Mouse (Mus musculus) forebrain, postnatal 0 days (tissue): ENCODE measurements at regions not wholly inside any gene's neighbourhood (a gene's known extent, or its start where the extent isn't known, plus 50 kb on each side); places are given as distances from the start of the nearest gene placed in this dataset.
A peak's percentile ranks its signal among the peaks of the same experiment; 100 is the strongest.

Source experiments
- ATAC-seq: fragments of 200-750 bp; cut with Nextera tagmentation; 2 replicates; pipeline ENCODE4 v1.8.0; 2017; ENCODE audit warnings: mild to moderate bottlenecking, moderate library complexity
- DNase-seq: peaks from one replicate; pipeline ENCODE4 v3.0.0-alpha.2; 2015
- H3K27ac ChIP-seq: fragments of 300-500 bp; sonication (generic); 2 replicates; pipeline ENCODE4 v1.5.1; 2014; ENCODE audit warnings: low read depth, mild to moderate bottlenecking, antibody characterized with exemption, low read length, moderate library complexity, mixed read lengths
- H3K27me3 ChIP-seq: fragments of 300-500 bp; sonication (generic); 2 replicates; pipeline ENCODE4 v1.6.1; 2014; ENCODE audit warnings: mild to moderate bottlenecking, low read length, mixed read lengths; ENCODE audit not compliant: insufficient read depth
- H3K36me3 ChIP-seq: fragments of 300-500 bp; sonication (generic); 2 replicates; pipeline ENCODE4 v1.6.1; 2014; ENCODE audit warnings: mild to moderate bottlenecking, moderate library complexity; ENCODE audit not compliant: insufficient read depth
- H3K4me1 ChIP-seq: fragments of 300-500 bp; sonication (generic); 2 replicates; pipeline ENCODE4 v1.6.1; 2014; ENCODE audit warnings: antibody characterized with exemption; ENCODE audit not compliant: insufficient read depth
- H3K4me2 ChIP-seq: fragments of 300-500 bp; sonication (generic); 2 replicates; pipeline ENCODE4 v1.6.1; 2014; ENCODE audit warnings: low read depth, mild to moderate bottlenecking, moderate library complexity
- H3K4me3 ChIP-seq: fragments of 300-500 bp; sonication (generic); 2 replicates; pipeline ENCODE4 v1.5.1; 2014; ENCODE audit warnings: low read depth, low read length, mixed read lengths
- H3K9ac ChIP-seq: fragments of 300-500 bp; sonication (generic); 2 replicates; pipeline ENCODE4 v1.6.1; 2014; ENCODE audit warnings: mild to moderate bottlenecking
- H3K9me3 ChIP-seq: fragments of 300-500 bp; sonication (generic); 2 replicates; pipeline ENCODE4 v1.6.1; 2016; ENCODE audit warnings: low read length
- CTCF ChIP-seq: sonication (generic); IDR thresholded peaks from 2 replicates; pipeline ENCODE4 v1.5.1; 2016; ENCODE audit warnings: antibody characterized with exemption, control low read depth, low read depth
- WGBS: fragments of 180-500 bp; shearing (Covaris S2); extraction: QIAGEN DNeasy Blood & Tissue Kit; methylation state at CpG from one replicate; pipeline ENCODE4 v1.1.7; 2014; 5-methylcytosine and 5-hydroxymethylcytosine counted together

DNA sequence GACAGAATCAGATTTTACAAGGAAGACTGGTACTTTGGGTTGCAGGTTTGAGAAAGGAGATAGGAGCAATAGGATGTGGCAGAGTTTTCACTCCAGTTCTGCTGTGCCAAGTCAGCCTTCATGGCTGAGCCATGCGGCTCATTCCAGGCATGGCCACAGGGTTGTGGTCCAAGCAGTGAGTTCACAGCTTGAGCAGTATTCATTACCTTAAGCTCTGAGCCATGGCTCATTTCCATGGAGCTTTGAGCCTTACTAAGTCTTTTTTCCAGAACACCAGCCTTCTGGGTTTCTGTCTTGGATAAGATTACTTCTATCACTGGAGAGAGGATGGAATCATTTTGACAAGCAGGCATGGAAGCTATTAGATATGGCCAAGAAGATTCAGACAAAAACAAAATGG lies 98.2 kb upstream of the Tmtc4 start:
- Histone ChIP-seq H3K27ac (no peak overlapping the region), H3K4me2 (no peak overlapping the region), H3K4me1 (no peaks in the 10 kb centered on the region), H3K9me3 (no peaks in the 10 kb centered on the region), H3K27me3 (no peaks in the 10 kb centered on the region), H3K9ac (no peak overlapping the region), H3K4me3 (no peak overlapping the region), H3K36me3 (no peaks in the 10 kb centered on the region)
- ATAC-seq (no peak), DNase-seq (no peak)
- 91% methylated on average over 1 of the region's 1 CpGs for WGBS
- TF ChIP-seq CTCF, result no peak

GRCm38 (mm10) chr14:123081016-123081714 lies 97.3 kb upstream of the Tmtc4 start:
- Histone ChIP-seq H3K27me3 (no peaks in the 10 kb centered on the region), H3K27ac (no peak overlapping the region), H3K9me3 (no peaks in the 10 kb centered on the region), H3K4me2 (no peak overlapping the region), H3K36me3 (no peaks in the 10 kb centered on the region), H3K4me3 (no peak overlapping the region), H3K9ac (no peak overlapping the region), H3K4me1 (no peaks in the 10 kb centered on the region)
- 45% methylated on average over 4 of the region's 4 CpGs for WGBS
- ATAC-seq (no peak), DNase-seq (no peak)
- TF ChIP-seq CTCF, result no peak

DNA sequence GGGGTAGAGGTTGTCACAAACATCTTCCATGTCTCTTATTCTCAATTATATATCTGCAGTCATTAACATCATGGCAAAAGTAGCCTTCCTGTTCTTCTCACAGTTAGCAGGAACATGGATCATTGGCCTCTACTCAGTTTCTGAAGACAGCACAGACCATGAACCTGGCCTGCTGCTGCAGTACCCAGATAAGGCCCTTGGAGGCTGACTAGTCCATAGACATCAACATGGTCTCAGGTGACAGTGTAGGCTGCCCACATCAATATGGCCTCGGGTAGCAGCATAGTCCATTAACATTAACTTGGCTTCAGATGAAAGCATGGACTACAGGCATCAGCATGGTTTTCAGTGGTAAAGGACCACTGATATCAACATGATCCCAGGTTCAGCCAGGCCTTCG lies 95.9 kb upstream of the Tmtc4 start:
- no peak overlapping the region for H3K9ac ChIP-seq
- no peak overlapping the region for H3K27ac ChIP-seq
- TF ChIP-seq CTCF, result no peak
- H3K9me3 ChIP-seq, result no peaks in the 10 kb centered on the region
- H3K4me3 ChIP-seq, result no peak overlapping the region
- WGBS, result 84% methylated on average over 2 of the region's 2 CpGs
- H3K27me3 ChIP-seq, result no peaks in the 10 kb centered on the region
- H3K36me3 ChIP-seq, result no peaks in the 10 kb centered on the region
- ATAC-seq (no peak), DNase-seq (no peak)
- no peaks in the 10 kb centered on the region for H3K4me1 ChIP-seq
- no peak overlapping the region for H3K4me2 ChIP-seq

DNA sequence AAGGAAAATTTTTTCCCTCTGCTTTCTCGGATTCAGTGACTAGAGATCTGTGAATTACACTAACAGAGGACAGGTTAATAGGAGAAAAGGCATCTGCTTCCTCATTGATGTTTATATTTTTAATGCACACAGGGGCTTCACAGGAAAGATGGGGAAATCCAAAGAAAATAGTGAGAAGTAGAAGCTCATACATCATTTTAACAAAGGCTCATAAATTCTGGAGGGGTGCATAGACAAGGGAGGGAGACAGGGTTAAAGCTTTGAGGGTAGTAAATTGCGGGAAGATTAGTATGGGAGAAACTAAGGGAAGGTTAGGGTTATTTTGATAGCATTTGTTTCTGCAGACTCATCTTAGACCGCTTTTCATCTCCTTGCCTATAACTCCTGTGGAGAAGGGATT lies 95.0 kb upstream of the Tmtc4 start:
- no peak for ATAC-seq
- TF ChIP-seq CTCF, result no peak
- Histone ChIP-seq H3K27ac (no peak overlapping the region), H3K36me3 (no peaks in the 10 kb centered on the region), H3K4me3 (no peak overlapping the region), H3K9ac (no peak overlapping the region), H3K27me3 (no peaks in the 10 kb centered on the region), H3K9me3 (no peaks in the 10 kb centered on the region), H3K4me2 (no peak overlapping the region), H3K4me1 (no peaks in the 10 kb centered on the region)
- 85% methylated on average over 3 of the region's 3 CpGs for WGBS
- no peak for DNase-seq

DNA sequence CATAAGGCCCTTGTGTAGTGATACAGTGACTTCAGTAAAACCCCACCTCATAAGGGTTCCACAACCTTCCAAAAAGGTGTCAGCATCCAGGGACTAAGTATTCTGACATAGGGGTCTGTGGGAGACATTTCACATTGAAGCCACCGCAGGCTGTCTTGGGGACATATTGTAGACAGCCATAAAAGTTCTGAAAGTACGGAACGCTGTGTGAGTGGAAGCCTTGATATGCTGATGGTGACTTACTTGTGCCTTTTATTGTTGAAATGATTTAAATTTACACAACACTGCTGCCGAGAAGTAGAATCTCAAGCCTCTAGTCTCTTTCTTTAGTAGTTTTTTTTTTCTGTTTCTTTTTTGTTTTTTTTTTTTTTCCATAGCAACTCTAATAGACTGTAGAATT lies 82.5 kb upstream of the Tmtc4 start:
- no peaks in the 10 kb centered on the region for H3K9me3 ChIP-seq
- H3K4me2 ChIP-seq, result no peak overlapping the region
- no peak for TF ChIP-seq CTCF
- WGBS, result 80% methylated on average over 4 of the region's 4 CpGs
- ATAC-seq (no peak), DNase-seq (no peak)
- no peak overlapping the region for H3K9ac ChIP-seq
- H3K4me3 ChIP-seq, result no peak overlapping the region
- no peak overlapping the region for H3K27ac ChIP-seq
- peaks cover 6% of the 10 kb centered on the region; the same call in 1 of the 2 replicates for H3K4me1 ChIP-seq
- H3K27me3 ChIP-seq, result no peaks in the 10 kb centered on the region
- H3K36me3 ChIP-seq, result no peaks in the 10 kb centered on the region

DNA sequence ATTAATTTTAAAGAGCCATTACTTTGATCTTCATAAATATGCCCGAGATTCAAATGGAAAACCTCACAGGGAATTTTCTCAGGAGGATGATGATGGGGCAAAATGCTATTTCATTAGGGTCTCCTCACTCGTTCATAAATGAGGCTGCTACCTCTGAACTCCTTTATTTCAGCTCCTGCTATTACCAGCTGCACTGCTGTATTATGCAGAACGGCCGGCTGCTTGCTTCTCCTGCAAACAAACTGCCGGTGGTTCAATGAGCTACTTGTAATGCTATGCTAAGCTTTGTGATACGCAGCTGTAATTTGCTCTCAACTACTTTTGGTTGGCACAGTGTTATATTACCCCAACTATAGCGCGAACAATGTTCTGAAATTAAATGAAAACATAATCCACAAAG lies 81.7 kb upstream of the Tmtc4 start:
- Histone ChIP-seq H3K27me3 (no peaks in the 10 kb centered on the region), H3K27ac (no peak overlapping the region), H3K9ac (no peak overlapping the region), H3K4me3 (no peak overlapping the region), H3K4me1 (peaks cover 6% of the 10 kb centered on the region; the same call in 1 of the 2 replicates), H3K9me3 (no peaks in the 10 kb centered on the region), H3K36me3 (no peaks in the 10 kb centered on the region), H3K4me2 (peak overlapping the region; percentile 21; the same call in 1 of the 2 replicates)
- TF ChIP-seq CTCF, result no peak
- DNase-seq, result peak; percentile 58
- whole genome bisulfite sequencing, result 9% methylated on average over 8 of the region's 8 CpGs
- ATAC-seq, result peak; percentile 90

DNA sequence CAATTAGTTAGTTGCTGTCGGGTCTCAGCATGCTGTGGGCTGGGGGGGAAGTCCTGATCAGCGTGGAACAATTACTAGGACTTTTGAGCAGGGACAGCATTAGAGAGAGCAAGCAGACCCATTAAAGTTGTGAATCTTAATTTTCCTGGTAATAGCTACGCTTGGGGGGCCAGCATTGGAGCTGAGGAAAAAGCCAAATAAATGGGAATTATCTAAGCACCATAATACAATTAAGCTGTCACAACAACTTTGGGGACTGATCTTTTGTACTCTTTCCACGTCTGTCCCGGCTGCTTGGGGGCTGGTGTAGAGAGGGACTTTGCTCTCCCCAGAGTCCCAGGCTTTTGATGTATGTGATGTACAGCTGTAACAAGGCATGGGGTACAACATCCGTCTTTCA lies 81.3 kb upstream of the Tmtc4 start:
- Histone ChIP-seq H3K9me3 (no peaks in the 10 kb centered on the region), H3K4me3 (no peak overlapping the region), H3K27me3 (no peaks in the 10 kb centered on the region), H3K4me2 (peak overlapping the region; percentile 21; the same call in 1 of the 2 replicates), H3K9ac (no peak overlapping the region), H3K4me1 (peaks cover 6% of the 10 kb centered on the region; the same call in 1 of the 2 replicates), H3K36me3 (no peaks in the 10 kb centered on the region), H3K27ac (no peak overlapping the region)
- peak; percentile 90 for ATAC-seq
- DNase-seq, result no peak
- no peak for TF ChIP-seq CTCF
- WGBS, result 5% methylated on average over 6 of the region's 6 CpGs
